Mouse (Mus musculus): ENCODE data around the gene Tm9sf3. TPM values are rescaled to one million over a fixed set of nuclear protein-coding genes. Genes with fewer than 3 reads are reported as not detected.
"Not testable (repeated sequence)": the region's sequence is repeated elsewhere in the genome, so short reads cannot be mapped to it uniquely, and the experiment has no call there.

The Tm9sf3 gene
- polyA plus RNA-seq (2011; ENCODE audit: insufficient read length, low read depth, missing spikeins): 269 and 273 TPM in 2 replicates

- TF ChIP-seq CTCF (IDR thresholded peaks at IDR 0.05; ENCODE audit: borderline replicate concordance, insufficient read depth, low read length) (no peak), POLR2A (IDR thresholded peaks at IDR 0.05; ENCODE audit: low read depth, low read length) (peak; percentile 79)
- Histone ChIP-seq H3K27ac (ENCODE audit: insufficient read depth, low read length) (peak within 1 kb of the TSS; percentile 95), H3K4me1 (ENCODE audit: control insufficient read depth, insufficient read depth, low read length) (peaks cover 9% of the 10 kb centered on the region), H3K4me3 (ENCODE audit: insufficient read depth, low read length) (peak within 1 kb of the TSS; percentile 91)
These were observed at the start of gene Tm9sf3 for GRCm38 (mm10) chr19:41263630-41264295. TSS of gene Tm9sf3 (minus strand) at chr19:41263997.

- H3K4me1 ChIP-seq (ENCODE audit: control insufficient read depth, insufficient read depth, low read length); H3K27ac ChIP-seq (ENCODE audit: insufficient read depth, low read length); H3K4me3 ChIP-seq (ENCODE audit: insufficient read depth, low read length): not testable (repeated sequence)
These were observed 48.8 kb upstream of the Tm9sf3 start for GRCm38 (mm10) chr19:41312587-41312986.

DNA sequence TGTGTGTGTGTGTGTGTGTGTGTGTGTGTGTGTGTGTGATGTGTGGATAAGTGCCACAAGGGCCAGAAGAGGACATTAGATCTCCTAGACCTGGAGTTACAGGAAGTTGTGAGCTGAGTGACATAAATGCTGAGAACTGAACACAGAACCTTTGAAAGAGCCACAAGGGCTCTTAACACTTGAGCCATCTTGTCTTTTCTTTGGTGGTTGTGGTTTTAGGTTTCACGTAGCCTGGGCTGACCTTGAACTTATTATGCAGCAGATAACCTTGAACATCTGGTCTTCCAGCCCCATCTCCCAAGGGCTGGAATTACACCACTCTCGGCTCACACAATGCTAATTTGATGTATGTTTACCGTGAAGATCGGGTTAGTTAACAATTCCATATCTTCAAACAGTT lies 48.2 kb upstream of the Tm9sf3 start:
- Histone ChIP-seq H3K4me1 (ENCODE audit: control insufficient read depth, insufficient read depth, low read length) (no peaks in the 10 kb centered on the region), H3K4me3 (ENCODE audit: insufficient read depth, low read length) (no peak overlapping the region), H3K27ac (ENCODE audit: insufficient read depth, low read length) (no peak overlapping the region)
- TF ChIP-seq POLR2A (IDR thresholded peaks at IDR 0.05; ENCODE audit: low read depth, low read length) (no peak), CTCF (IDR thresholded peaks at IDR 0.05; ENCODE audit: borderline replicate concordance, insufficient read depth, low read length) (no peak)

DNA sequence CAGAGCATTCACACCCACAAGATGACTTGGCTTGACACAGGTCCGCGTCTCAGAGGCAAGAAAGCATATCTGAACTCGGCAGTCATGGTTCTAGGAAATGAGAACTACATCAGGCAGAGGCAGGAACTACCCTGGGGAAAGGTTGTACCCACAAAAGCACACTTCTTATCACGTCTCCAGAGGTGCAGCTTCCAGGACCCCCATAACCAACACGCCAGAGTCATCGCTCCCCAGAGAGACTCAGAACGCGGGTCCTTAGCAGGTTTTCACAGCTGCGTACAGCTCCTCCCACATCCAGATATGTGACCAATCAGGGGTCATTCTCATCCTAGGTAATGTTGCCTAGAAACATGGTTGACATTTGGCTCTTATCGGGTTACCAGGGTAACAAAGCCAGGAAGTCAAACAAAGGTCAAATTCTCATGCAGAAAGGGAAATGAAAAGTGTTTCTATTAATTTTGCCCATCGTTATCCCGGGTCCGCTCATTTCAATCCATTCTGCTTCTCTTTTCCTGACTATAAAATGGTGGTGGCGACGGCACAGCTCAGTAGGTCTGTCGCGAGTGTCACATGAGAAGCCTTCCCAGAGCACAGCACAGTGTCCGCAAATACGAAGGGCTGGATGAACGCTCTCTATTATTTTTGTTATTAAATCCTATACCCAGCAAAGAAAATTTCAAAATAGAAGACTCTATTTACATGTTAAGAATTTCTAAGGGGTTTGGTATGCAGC lies 47.3 kb upstream of the Tm9sf3 start:
- H3K4me3 ChIP-seq (ENCODE audit: insufficient read depth, low read length): peak overlapping the region; percentile 9; the same call in 1 of the 2 replicates
- no peak for TF ChIP-seq CTCF (IDR thresholded peaks at IDR 0.05; ENCODE audit: borderline replicate concordance, insufficient read depth, low read length)
- no peak for TF ChIP-seq POLR2A (IDR thresholded peaks at IDR 0.05; ENCODE audit: low read depth, low read length)
- H3K4me1 ChIP-seq (ENCODE audit: control insufficient read depth, insufficient read depth, low read length): no peaks in the 10 kb centered on the region
- H3K27ac ChIP-seq (ENCODE audit: insufficient read depth, low read length): no peak overlapping the region

DNA sequence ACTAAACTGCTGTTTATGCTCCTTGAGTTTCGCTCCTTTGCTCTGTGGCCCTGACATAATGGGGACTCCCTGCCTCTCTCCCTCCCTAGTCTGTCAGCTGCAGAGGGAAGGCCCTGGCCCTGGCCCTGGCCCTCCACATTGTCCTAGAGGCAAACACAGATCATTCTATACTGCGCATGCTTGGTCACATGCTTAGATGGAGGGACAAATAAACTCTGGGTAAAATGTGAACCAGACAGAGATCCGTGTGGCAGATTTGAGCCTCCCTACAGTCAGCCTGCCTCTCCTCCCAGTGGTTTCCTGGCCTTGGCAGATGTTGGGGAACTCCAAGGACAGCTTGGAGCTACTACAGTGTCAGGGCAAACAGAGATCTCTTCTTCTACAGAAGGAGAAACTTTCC lies 40.1 kb upstream of the Tm9sf3 start:
- H3K4me3 ChIP-seq (ENCODE audit: insufficient read depth, low read length): no peak overlapping the region
- H3K4me1 ChIP-seq (ENCODE audit: control insufficient read depth, insufficient read depth, low read length): no peaks in the 10 kb centered on the region
- no peak for TF ChIP-seq POLR2A (IDR thresholded peaks at IDR 0.05; ENCODE audit: low read depth, low read length)
- TF ChIP-seq CTCF (IDR thresholded peaks at IDR 0.05; ENCODE audit: borderline replicate concordance, insufficient read depth, low read length): no peak
- H3K27ac ChIP-seq (ENCODE audit: insufficient read depth, low read length): no peak overlapping the region

- Histone ChIP-seq H3K27ac (ENCODE audit: insufficient read depth, low read length) (no peak overlapping the region), H3K4me3 (ENCODE audit: insufficient read depth, low read length) (no peak overlapping the region), H3K4me1 (ENCODE audit: control insufficient read depth, insufficient read depth, low read length) (no peaks in the 10 kb centered on the region)
- TF ChIP-seq CTCF (IDR thresholded peaks at IDR 0.05; ENCODE audit: borderline replicate concordance, insufficient read depth, low read length): no peak
- no peak for TF ChIP-seq POLR2A (IDR thresholded peaks at IDR 0.05; ENCODE audit: low read depth, low read length)
These were observed 39.6 kb upstream of the Tm9sf3 start for GRCm38 (mm10) chr19:41303433-41303832.

- Histone ChIP-seq H3K4me3 (ENCODE audit: insufficient read depth, low read length) (no peak overlapping the region), H3K27ac (ENCODE audit: insufficient read depth, low read length) (no peak overlapping the region), H3K4me1 (ENCODE audit: control insufficient read depth, insufficient read depth, low read length) (no peaks in the 10 kb centered on the region)
- TF ChIP-seq POLR2A (IDR thresholded peaks at IDR 0.05; ENCODE audit: low read depth, low read length) (no peak), CTCF (IDR thresholded peaks at IDR 0.05; ENCODE audit: borderline replicate concordance, insufficient read depth, low read length) (no peak)
These were observed 38.1 kb upstream of the Tm9sf3 start for GRCm38 (mm10) chr19:41301856-41302255.

DNA sequence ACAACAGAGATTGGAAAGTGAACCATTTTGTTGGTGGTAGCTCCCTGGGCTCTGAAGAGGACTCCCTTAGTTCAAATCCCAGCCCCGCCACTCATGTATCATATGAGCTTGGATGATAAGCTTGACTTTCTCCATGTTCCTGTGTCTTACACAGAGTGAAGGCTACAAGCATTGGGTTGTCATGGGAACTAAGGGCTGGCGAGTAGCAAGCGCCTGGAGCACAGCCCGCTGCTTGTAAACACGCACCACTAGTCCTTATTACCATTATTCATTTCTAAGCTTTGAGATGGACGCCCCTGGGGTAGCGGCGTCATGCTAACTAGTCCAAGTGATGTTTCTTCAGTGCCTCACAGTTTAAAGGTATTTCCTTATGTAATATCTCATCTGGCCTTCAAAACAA lies 35.6 kb upstream of the Tm9sf3 start:
- Histone ChIP-seq H3K4me1 (ENCODE audit: control insufficient read depth, insufficient read depth, low read length) (no peaks in the 10 kb centered on the region), H3K27ac (ENCODE audit: insufficient read depth, low read length) (no peak overlapping the region)
- no peak for TF ChIP-seq CTCF (IDR thresholded peaks at IDR 0.05; ENCODE audit: borderline replicate concordance, insufficient read depth, low read length)
- no peak for TF ChIP-seq POLR2A (IDR thresholded peaks at IDR 0.05; ENCODE audit: low read depth, low read length)

DNA sequence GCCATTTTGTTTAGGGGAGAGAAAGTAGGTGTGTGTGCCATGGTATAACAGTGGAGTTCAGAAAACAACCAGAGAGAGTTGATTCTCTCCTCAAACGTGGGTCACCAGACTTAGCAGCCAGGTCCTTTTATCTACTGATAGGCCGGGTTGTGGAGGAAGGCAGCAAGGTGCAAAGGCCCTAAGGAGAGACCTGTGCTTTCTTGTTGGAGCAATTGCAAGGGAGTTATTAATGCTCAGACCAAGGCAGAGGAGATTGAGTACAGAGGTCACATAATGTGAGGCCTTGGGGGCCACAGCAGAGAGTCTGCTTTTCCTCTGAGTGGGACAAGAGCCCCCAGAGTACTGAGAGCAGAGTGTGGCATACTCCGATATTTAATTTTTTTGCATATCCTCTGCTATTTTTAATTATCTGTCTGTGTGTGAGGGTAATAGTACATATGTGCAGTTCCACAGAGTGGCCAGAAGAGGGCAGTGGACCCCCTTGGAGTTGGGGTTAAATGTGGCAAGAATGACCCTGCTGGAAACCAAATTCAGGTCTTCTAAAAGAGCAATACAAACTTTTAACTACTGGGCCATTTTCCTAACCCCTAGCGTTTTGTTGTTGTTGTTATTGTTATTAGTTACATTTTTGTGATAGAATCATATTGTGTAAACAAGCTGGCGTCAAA lies 27.3 kb upstream of the Tm9sf3 start:
- H3K27ac ChIP-seq (ENCODE audit: insufficient read depth, low read length): no peak overlapping the region
- TF ChIP-seq POLR2A (IDR thresholded peaks at IDR 0.05; ENCODE audit: low read depth, low read length) (no peak), CTCF (IDR thresholded peaks at IDR 0.05; ENCODE audit: borderline replicate concordance, insufficient read depth, low read length) (no peak)
- H3K4me1 ChIP-seq (ENCODE audit: control insufficient read depth, insufficient read depth, low read length): no peaks in the 10 kb centered on the region
- H3K4me3 ChIP-seq (ENCODE audit: insufficient read depth, low read length): no peak overlapping the region

More for the DNA sequence above, 35.6 kb upstream of the Tm9sf3 start:
- H3K4me3 ChIP-seq (ENCODE audit: insufficient read depth, low read length): no peak overlapping the region

- no peak overlapping the region for H3K4me3 ChIP-seq (ENCODE audit: insufficient read depth, low read length)
- no peaks in the 10 kb centered on the region for H3K4me1 ChIP-seq (ENCODE audit: control insufficient read depth, insufficient read depth, low read length)
- no peak for TF ChIP-seq CTCF (IDR thresholded peaks at IDR 0.05; ENCODE audit: borderline replicate concordance, insufficient read depth, low read length)
- TF ChIP-seq POLR2A (IDR thresholded peaks at IDR 0.05; ENCODE audit: low read depth, low read length): no peak
- H3K27ac ChIP-seq (ENCODE audit: insufficient read depth, low read length): no peak overlapping the region
These were observed 24.8 kb upstream of the Tm9sf3 start for GRCm38 (mm10) chr19:41288568-41288967.
